Mouse (Mus musculus): ENCODE measurements around the gene Igfals. TPM values are rescaled to one million over a fixed set of nuclear protein-coding genes. Genes with fewer than 3 reads are reported as not detected.

Gene Igfals
- polyA plus RNA-seq, 1 experiment from 2014 or later: not detected

DNA sequence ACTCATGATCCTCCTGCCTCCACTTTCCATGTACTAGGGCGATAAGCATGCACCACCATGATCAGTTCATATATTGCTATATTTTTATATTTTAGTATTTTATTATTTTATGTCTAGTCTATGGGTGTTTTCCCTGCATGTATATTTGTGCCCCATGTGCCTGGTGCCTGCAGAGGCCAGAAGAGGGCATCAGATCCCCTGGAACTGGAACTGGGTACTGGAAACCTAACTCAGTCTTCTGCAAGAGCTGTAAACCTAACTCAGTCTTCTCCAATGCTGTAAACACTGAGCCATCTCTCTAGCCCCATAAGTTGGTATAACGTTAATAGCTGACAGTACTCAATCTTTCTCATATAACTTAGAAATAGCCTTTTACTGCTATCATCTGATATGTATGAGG is 23.2 kb upstream of the Igfals start:
- H3K9ac ChIP-seq (ENCODE audit: low read depth, low read length): no peak overlapping the region
- no peaks in the 10 kb centered on the region for H3K9me3 ChIP-seq (replicated peaks; ENCODE audit: control insufficient read depth, low read length)
- H3K4me3 ChIP-seq (ENCODE audit: low read depth, low read length): no peak overlapping the region
- WGBS (ENCODE audit: insufficient replicate concordance): 57% methylated on average over 2 of the region's 2 CpGs
- no peaks in the 10 kb centered on the region for H3K4me1 ChIP-seq (ENCODE audit: control insufficient read depth, insufficient read depth, low read length)
- no peak for ATAC-seq (replicated peaks; ENCODE audit: insufficient number of reproducible peaks, low FRiP score, low TSS enrichment)
- H3K36me3 ChIP-seq (ENCODE audit: control insufficient read depth, insufficient read depth, low read length): no peaks in the 10 kb centered on the region
- no peak overlapping the region for H3K4me2 ChIP-seq
- peaks cover 2% of the 10 kb centered on the region; the same call in 1 of the 2 replicates for H3K27me3 ChIP-seq (ENCODE audit: control insufficient read depth, insufficient read depth, low read length)
- no peak overlapping the region for H3K27ac ChIP-seq (ENCODE audit: low read depth, low read length)

DNA sequence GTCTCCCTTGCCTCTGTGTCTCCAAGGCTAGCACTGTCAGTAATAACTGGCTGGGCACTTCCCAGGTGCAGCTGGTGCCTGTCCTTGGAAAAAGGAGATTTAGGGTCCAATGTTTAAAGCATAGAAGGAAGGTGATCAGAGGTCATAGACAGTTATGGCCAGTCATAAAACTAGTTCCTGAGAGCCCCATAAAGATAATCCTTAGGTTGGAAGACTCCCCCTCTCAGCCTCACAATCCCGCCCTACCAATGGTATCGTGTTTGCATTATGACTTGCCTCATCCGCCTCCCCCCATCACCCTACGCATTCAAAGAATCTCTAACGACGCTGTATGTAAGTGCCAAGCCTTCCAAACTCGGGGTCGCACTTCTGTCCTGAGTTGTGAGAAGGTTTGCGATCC is 21.3 kb upstream of the Igfals start:
- ATAC-seq (replicated peaks; ENCODE audit: insufficient number of reproducible peaks, low FRiP score, low TSS enrichment): no peak
- no peak overlapping the region for H3K4me3 ChIP-seq (ENCODE audit: low read depth, low read length)
- 0 out of 2 replicates have a peak, but pooled peaks cover 3% of the 10 kb centered on the region for H3K4me1 ChIP-seq (ENCODE audit: control insufficient read depth, insufficient read depth, low read length)
- H3K9me3 ChIP-seq (replicated peaks; ENCODE audit: control insufficient read depth, low read length): no peaks in the 10 kb centered on the region
- WGBS (ENCODE audit: insufficient replicate concordance): 46% methylated on average over 9 of the region's 9 CpGs
- no peak overlapping the region for H3K27ac ChIP-seq (ENCODE audit: low read depth, low read length)
- peak overlapping the region; percentile 27 for H3K4me2 ChIP-seq
- H3K27me3 ChIP-seq (ENCODE audit: control insufficient read depth, insufficient read depth, low read length): no peaks in the 10 kb centered on the region; the same call in 1 of the 2 replicates
- no peaks in the 10 kb centered on the region for H3K36me3 ChIP-seq (ENCODE audit: control insufficient read depth, insufficient read depth, low read length)
- H3K9ac ChIP-seq (ENCODE audit: low read depth, low read length): no peak overlapping the region

GRCm38 (mm10) chr17:24847386-24847785 is 18.4 kb upstream of the Igfals start:
- ATAC-seq (replicated peaks; ENCODE audit: insufficient number of reproducible peaks, low FRiP score, low TSS enrichment): no peak
- no peaks in the 10 kb centered on the region for H3K9me3 ChIP-seq (replicated peaks; ENCODE audit: control insufficient read depth, low read length)
- peaks cover 10% of the 10 kb centered on the region; the same call in 1 of the 2 replicates for H3K4me1 ChIP-seq (ENCODE audit: control insufficient read depth, insufficient read depth, low read length)
- no peaks in the 10 kb centered on the region for H3K36me3 ChIP-seq (ENCODE audit: control insufficient read depth, insufficient read depth, low read length)
- H3K27me3 ChIP-seq (ENCODE audit: control insufficient read depth, insufficient read depth, low read length): peaks cover 7% of the 10 kb centered on the region; the same call in 1 of the 2 replicates
- H3K27ac ChIP-seq (ENCODE audit: low read depth, low read length): no peak overlapping the region
- H3K4me3 ChIP-seq (ENCODE audit: low read depth, low read length): 0 out of 2 replicates have a peak overlapping the region, but pooled peaks have one; percentile 8
- peak overlapping the region; percentile 41 for H3K4me2 ChIP-seq
- H3K9ac ChIP-seq (ENCODE audit: low read depth, low read length): no peak overlapping the region
- 93% methylated on average over 1 of the region's 1 CpGs for WGBS (ENCODE audit: insufficient replicate concordance)

DNA sequence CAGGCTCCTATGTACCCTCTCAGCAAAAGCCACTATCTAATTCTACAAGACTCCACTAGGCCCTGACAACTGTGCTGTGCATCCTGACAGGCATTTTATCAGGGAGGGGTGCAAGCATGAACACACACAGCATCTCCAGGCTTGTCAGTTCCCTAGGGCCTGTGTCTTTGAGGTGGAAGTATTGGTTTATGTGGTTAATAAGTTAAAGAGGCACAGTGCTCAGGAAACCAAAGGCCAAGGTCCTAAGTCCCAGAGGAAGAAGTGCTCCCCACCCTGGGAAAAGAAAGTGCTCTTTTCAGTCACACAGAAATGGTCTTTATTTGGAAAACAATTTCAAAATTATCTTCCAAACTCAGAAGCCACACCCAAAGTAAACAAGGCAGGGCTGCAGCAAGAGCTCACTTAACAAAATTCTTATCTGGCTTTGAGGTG is 17.2 kb upstream of the Igfals start:
- no peak for ATAC-seq (replicated peaks; ENCODE audit: insufficient number of reproducible peaks, low FRiP score, low TSS enrichment)
- H3K9ac ChIP-seq (ENCODE audit: low read depth, low read length): peak overlapping the region; percentile 50; the same call in 1 of the 2 replicates
- H3K27ac ChIP-seq (ENCODE audit: low read depth, low read length): peak overlapping the region; percentile 99
- peak overlapping the region; percentile 57 for H3K4me3 ChIP-seq (ENCODE audit: low read depth, low read length)
- H3K36me3 ChIP-seq (ENCODE audit: control insufficient read depth, insufficient read depth, low read length): 0 out of 2 replicates have a peak, but pooled peaks cover 2% of the 10 kb centered on the region
- H3K4me2 ChIP-seq: peak overlapping the region; percentile 85
- H3K27me3 ChIP-seq (ENCODE audit: control insufficient read depth, insufficient read depth, low read length): peaks cover 7% of the 10 kb centered on the region; the same call in 1 of the 2 replicates
- H3K4me1 ChIP-seq (ENCODE audit: control insufficient read depth, insufficient read depth, low read length): peaks cover 10% of the 10 kb centered on the region; the same call in 1 of the 2 replicates
- H3K9me3 ChIP-seq (replicated peaks; ENCODE audit: control insufficient read depth, low read length): no peaks in the 10 kb centered on the region

DNA sequence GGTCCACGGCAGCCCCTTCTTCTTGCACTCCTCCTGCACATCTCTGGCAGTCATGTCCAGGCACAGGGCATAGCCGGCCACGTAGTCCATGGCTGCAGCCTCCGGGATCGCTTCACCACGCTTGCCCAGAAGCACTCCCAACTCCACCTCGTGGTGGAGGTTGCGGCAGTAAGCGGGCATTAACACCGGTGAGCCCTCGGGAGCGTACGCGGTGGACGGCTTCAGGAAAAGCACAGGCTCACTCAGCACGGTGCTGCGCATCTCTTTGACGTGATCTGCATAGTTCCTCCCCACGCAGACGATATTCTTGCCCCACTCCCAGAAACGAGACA is 16.1 kb upstream of the Igfals start:
- Histone ChIP-seq H3K9me3 (replicated peaks; ENCODE audit: control insufficient read depth, low read length) (no peaks in the 10 kb centered on the region), H3K4me3 (ENCODE audit: low read depth, low read length) (peak overlapping the region; percentile 57), H3K4me2 (peak overlapping the region; percentile 85), H3K27me3 (ENCODE audit: control insufficient read depth, insufficient read depth, low read length) (peaks cover 7% of the 10 kb centered on the region; the same call in 1 of the 2 replicates), H3K36me3 (ENCODE audit: control insufficient read depth, insufficient read depth, low read length) (0 out of 2 replicates have a peak, but pooled peaks cover 3% of the 10 kb centered on the region), H3K4me1 (ENCODE audit: control insufficient read depth, insufficient read depth, low read length) (peaks cover 10% of the 10 kb centered on the region; the same call in 1 of the 2 replicates), H3K27ac (ENCODE audit: low read depth, low read length) (peak overlapping the region; percentile 99), H3K9ac (ENCODE audit: low read depth, low read length) (peak overlapping the region; percentile 80)
- peak; percentile 57 for ATAC-seq (replicated peaks; ENCODE audit: insufficient number of reproducible peaks, low FRiP score, low TSS enrichment)
- under 1% methylated on average over 21 of the region's 21 CpGs for WGBS (ENCODE audit: insufficient replicate concordance)

- Histone ChIP-seq H3K4me3 (ENCODE audit: low read depth, low read length) (peak within 1 kb of the TSS; percentile 57), H3K27ac (ENCODE audit: low read depth, low read length) (peak within 1 kb of the TSS; percentile 99), H3K9me3 (replicated peaks; ENCODE audit: control insufficient read depth, low read length) (no peaks in the 10 kb centered on the region), H3K9ac (ENCODE audit: low read depth, low read length) (peak within 1 kb of the TSS; percentile 80), H3K4me1 (ENCODE audit: control insufficient read depth, insufficient read depth, low read length) (peaks cover 10% of the 10 kb centered on the region; the same call in 1 of the 2 replicates), H3K27me3 (ENCODE audit: control insufficient read depth, insufficient read depth, low read length) (peaks cover 7% of the 10 kb centered on the region; the same call in 1 of the 2 replicates), H3K4me2 (peak within 1 kb of the TSS; percentile 90), H3K36me3 (ENCODE audit: control insufficient read depth, insufficient read depth, low read length) (0 out of 2 replicates have a peak, but pooled peaks cover 3% of the 10 kb centered on the region)
- peak; percentile 98 for ATAC-seq (replicated peaks; ENCODE audit: insufficient number of reproducible peaks, low FRiP score, low TSS enrichment)
- under 1% methylated on average over 58 of the region's 58 CpGs for WGBS (ENCODE audit: insufficient replicate concordance)
Measured at GRCm38 (mm10) chr17:24850065-24850772, 15.6 kb upstream of the Igfals start, which contains the start of gene Fahd1. Fahd1 (minus strand) TSS chr17:24850364.

DNA sequence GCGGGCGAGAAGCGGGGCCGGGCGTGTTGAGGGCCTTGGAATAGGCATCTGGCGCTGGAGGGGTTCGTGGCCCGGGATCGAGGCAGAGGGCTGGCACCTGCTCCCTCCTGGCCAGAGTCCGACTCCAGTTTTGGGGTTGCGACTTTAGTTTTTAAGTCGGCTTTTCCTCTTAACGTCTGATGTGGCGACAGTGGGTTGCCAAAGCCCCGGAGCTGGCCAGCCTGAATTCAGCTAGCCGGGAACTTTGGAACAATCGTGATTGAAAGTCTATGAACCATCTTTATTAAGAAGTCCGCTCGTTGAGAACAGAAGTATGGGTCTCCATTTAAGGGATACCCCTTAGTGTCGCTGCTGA is 15.0 kb upstream of the Igfals start:
- Histone ChIP-seq H3K27me3 (ENCODE audit: control insufficient read depth, insufficient read depth, low read length) (peaks cover 7% of the 10 kb centered on the region; the same call in 1 of the 2 replicates), H3K4me2 (peak overlapping the region; percentile 90), H3K9me3 (replicated peaks; ENCODE audit: control insufficient read depth, low read length) (no peaks in the 10 kb centered on the region), H3K9ac (ENCODE audit: low read depth, low read length) (peak overlapping the region; percentile 29), H3K4me3 (ENCODE audit: low read depth, low read length) (peak overlapping the region; percentile 57), H3K36me3 (ENCODE audit: control insufficient read depth, insufficient read depth, low read length) (0 out of 2 replicates have a peak, but pooled peaks cover 3% of the 10 kb centered on the region), H3K27ac (ENCODE audit: low read depth, low read length) (no peak overlapping the region), H3K4me1 (ENCODE audit: control insufficient read depth, insufficient read depth, low read length) (peaks cover 10% of the 10 kb centered on the region; the same call in 1 of the 2 replicates)
- ATAC-seq (replicated peaks; ENCODE audit: insufficient number of reproducible peaks, low FRiP score, low TSS enrichment): no peak
- 1% methylated on average over 20 of the region's 20 CpGs for WGBS (ENCODE audit: insufficient replicate concordance)

- WGBS (ENCODE audit: insufficient replicate concordance): 80% methylated on average over 10 of the region's 10 CpGs
- Histone ChIP-seq H3K27me3 (ENCODE audit: control insufficient read depth, insufficient read depth, low read length) (peaks cover 7% of the 10 kb centered on the region; the same call in 1 of the 2 replicates), H3K9ac (ENCODE audit: low read depth, low read length) (no peak overlapping the region), H3K4me2 (peak overlapping the region; percentile 90), H3K27ac (ENCODE audit: low read depth, low read length) (no peak overlapping the region), H3K36me3 (ENCODE audit: control insufficient read depth, insufficient read depth, low read length) (0 out of 2 replicates have a peak, but pooled peaks cover 3% of the 10 kb centered on the region), H3K4me1 (ENCODE audit: control insufficient read depth, insufficient read depth, low read length) (peaks cover 10% of the 10 kb centered on the region; the same call in 1 of the 2 replicates), H3K4me3 (ENCODE audit: low read depth, low read length) (peak overlapping the region; percentile 57), H3K9me3 (replicated peaks; ENCODE audit: control insufficient read depth, low read length) (no peaks in the 10 kb centered on the region)
- no peak for ATAC-seq (replicated peaks; ENCODE audit: insufficient number of reproducible peaks, low FRiP score, low TSS enrichment)
Measured at GRCm38 (mm10) chr17:24851381-24852125, 14.2 kb upstream of the Igfals start.

Measured in heart, embryonic 11.5 days (tissue).